Mouse (Mus musculus) frontal cortex, postnatal 10 days (tissue): ENCODE data around the gene E130311K13Rik.

Experiments
- DNase-seq, 2 experiments: peaks; one replicate each; pipeline ENCODE4 v3.0.0; 2022; ENCODE audit warnings: low spot score in 2 of 2, mixed read lengths in 1 of 2

The E130311K13Rik gene

GRCm38 (mm10) chr3:63895786-63896185 lies 33.5 kb downstream of the E130311K13Rik start:
- no peak for DNase-seq

DNA sequence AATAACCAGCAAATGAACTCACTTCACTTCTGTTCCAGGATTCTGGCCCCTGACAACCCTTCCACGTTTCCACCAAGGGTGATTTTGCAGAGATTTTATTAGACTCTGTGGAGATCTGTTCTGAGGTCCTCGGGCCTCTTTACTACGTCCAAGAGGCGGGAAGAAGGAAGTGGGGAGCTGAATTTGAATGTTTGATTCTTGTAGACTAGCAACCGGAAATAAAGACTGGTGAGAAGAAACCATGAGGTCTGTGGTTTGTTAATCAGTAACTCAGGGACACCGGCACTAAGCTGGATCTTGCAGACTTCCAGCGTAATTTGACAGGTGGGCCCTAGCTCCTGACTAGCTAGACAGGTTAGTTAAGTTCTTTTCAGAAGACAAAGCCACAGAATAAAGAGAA lies 35.6 kb downstream of the E130311K13Rik start:
- no peak for DNase-seq

GRCm38 (mm10) chr3:63892154-63892553 lies 37.1 kb downstream of the E130311K13Rik start:
- DNase-seq, result no peak

- no peak for DNase-seq
Measured at GRCm38 (mm10) chr3:63881065-63881464, 48.2 kb downstream of the E130311K13Rik start.

DNA sequence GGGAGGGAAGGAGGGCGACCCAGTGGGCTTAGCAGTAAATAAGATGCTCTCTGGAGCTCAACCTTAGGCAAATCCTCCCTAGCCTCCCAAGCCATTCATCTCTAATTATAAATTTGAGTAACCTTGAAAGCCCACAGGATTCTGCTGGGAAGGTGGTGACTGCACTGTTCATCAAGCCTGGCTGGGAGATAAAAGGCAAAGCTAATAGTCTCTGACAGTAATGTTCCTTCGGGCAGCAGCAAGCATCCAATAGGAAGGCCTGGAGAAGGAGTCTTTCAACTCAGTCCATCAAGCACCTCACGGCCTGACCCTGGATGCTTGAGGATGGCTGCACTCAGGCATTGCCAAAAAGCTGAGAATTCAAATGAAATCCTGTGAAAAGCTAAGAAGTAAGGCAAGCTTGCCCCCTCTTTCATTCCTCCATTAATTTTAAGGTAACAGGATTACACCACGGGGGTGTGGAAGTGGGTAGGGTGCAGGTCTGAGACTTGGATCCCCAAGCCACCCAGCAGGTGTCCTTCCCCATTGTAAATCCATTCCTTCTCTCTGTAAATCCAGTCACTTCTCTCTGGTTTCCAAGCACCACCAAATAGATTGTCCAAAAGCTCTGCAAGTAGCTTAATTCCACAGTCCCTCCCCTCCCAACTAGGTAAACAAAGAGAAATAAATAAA lies 50.1 kb downstream of the E130311K13Rik start:
- DNase-seq, result no peak

DNA sequence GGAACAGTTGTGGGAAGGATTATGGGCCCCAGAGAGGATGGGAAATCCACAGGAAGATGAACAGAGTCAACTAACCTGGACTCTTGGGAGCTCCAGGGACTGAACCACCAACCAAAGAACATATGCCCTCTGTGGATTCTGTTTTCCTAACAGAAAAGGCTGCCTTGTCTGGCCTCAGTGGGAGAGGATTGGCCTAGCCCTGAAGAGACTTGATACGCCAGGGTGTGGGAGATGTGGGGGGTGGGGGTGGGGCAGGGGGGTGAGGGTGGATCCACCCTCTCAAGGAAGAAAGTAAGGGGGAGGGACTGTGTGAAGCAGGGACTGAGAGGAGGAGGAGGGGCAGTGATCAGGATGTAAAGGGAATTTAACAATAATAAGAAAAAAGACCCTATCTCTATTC lies 56.5 kb downstream of the E130311K13Rik start:
- no peak for DNase-seq

DNA sequence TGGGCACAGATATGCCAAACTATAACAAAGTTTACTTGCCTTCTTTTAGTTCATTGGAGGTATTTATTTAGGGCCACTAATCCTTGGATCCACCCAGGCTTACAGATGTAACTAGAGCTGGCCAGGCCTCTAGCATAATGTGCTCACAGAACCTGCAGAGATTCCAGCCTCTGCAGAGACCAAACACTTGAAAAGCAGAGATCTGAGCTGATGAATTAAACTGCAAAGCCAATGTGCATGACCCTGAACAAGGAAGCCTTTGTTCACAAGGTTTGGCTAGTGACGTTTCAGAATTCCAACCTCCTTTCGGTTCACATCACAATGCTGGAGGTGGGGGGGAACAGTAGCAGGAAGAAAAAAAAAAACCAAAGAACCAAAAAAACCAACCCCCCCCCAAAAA lies 58.0 kb downstream of the E130311K13Rik start:
- DNase-seq, result no peak

DNA sequence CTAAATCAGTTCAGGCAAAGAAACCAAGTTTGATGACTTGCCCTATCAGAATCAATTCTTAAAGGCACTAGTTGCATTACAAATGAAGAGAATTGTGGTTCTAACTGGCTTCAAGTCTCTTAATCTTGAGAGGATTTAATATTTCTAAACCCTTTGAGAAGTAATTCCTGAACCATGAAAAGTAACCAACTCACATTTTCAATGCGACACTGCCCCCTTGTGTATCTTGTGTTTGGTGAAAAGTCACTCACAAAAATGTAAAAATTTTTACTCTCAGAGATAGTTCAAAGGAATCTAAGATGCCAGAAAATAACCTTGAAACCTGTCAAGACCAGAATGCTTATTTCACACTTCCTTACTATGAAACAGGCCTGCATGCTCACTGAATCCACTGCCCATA lies 61.0 kb downstream of the E130311K13Rik start:
- peak in 1 of 2 experiments; percentile 36 for DNase-seq

DNA sequence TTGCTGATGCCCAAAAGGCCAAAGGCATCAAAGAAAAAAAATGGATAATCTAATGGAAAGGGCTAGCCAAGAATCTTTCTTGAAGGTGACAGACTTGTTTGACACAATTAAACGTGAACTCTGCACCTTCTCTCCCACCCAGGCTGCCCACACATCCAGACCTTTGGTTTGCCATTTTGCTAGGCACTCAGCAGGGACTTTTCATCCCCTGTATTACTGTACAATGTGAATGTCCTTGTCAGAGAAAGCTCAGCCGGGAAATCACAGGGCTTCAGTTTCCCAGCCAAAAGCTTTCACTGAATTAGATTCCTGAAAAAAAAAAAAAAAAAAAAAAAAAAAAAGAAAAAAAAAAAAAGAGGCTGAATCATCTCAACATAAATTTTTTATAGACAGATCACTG lies 64.2 kb downstream of the E130311K13Rik start:
- DNase-seq, result no peak
